Mouse (Mus musculus): Measurements from ENCODE around the gene Hist1h2ai.
"Not testable (repeated sequence)": the region's sequence is repeated elsewhere in the genome, so short reads cannot be mapped to it uniquely, and the experiment has no call there.

Hist1h2ai gene

GRCm38 (mm10) chr13:21715864-21716539 is at the start of gene Hist1h2ai, which contains the start of gene Hist1h2bl:
Hist1h2ai (plus strand) TSS chr13:21716422.
Hist1h2bl (minus strand) TSS chr13:21716143.
- DNase-seq = peak; percentile 79

GRCm38 (mm10) chr13:21677305-21677704 is 38.9 kb upstream of the Hist1h2ai start, which contains the start of gene Olfr1360:
Olfr1360 (minus strand) TSS chr13:21677405.
- no peak for DNase-seq

- no peak for DNase-seq
Measured at GRCm38 (mm10) chr13:21697811-21698210, 18.4 kb upstream of the Hist1h2ai start, which contains the start of gene Olfr1359. Olfr1359 (plus strand) TSS chr13:21698111.

GRCm38 (mm10) chr13:21706669-21707068 is 9.6 kb upstream of the Hist1h2ai start:
- no peak for DNase-seq

GRCm38 (mm10) chr13:21710031-21710711 is 6.1 kb upstream of the Hist1h2ai start:
- peak; percentile 83 for DNase-seq

- peak; percentile 79 for DNase-seq
Measured at GRCm38 (mm10) chr13:21710821-21711525, 5.2 kb upstream of the Hist1h2ai start.

- no peak for DNase-seq
Measured at GRCm38 (mm10) chr13:21711698-21712097, 4.5 kb upstream of the Hist1h2ai start.

GRCm38 (mm10) chr13:21714725-21715124 is 1.5 kb upstream of the Hist1h2ai start:
- DNase-seq = peak; percentile 55

- no peak for DNase-seq
Measured at GRCm38 (mm10) chr13:21715131-21715863, 925 bp upstream of the Hist1h2ai start.

- DNase-seq = not testable (repeated sequence)
Measured at GRCm38 (mm10) chr13:21716540-21717391, 544 bp downstream of the Hist1h2ai start.

GRCm38 (mm10) chr13:21717397-21718357 is 1.5 kb downstream of the Hist1h2ai start, which contains the start of gene Hist1h3h:
Hist1h3h (plus strand) TSS chr13:21717659.
- DNase-seq = peak; percentile 73

- DNase-seq = no peak
Measured at GRCm38 (mm10) chr13:21718381-21719080, 2.3 kb downstream of the Hist1h2ai start.

- DNase-seq = not testable (repeated sequence)
Measured at GRCm38 (mm10) chr13:21721107-21721756, 5.0 kb downstream of the Hist1h2ai start.

GRCm38 (mm10) chr13:21721757-21722372 is 5.6 kb downstream of the Hist1h2ai start, which contains the start of gene Hist1h2bm:
Hist1h2bm (plus strand) TSS chr13:21722044.
- DNase-seq = peak; percentile 53

GRCm38 (mm10) chr13:21722373-21722925 is 6.2 kb downstream of the Hist1h2ai start:
- no peak for DNase-seq

GRCm38 (mm10) chr13:21722993-21723836 is 7.0 kb downstream of the Hist1h2ai start:
- DNase-seq = no peak

GRCm38 (mm10) chr13:21727948-21728572 is 11.8 kb downstream of the Hist1h2ai start:
- no peak for DNase-seq
